ENCODE assay signal across 7 mouse cellular contexts in the genomic region with DNA sequence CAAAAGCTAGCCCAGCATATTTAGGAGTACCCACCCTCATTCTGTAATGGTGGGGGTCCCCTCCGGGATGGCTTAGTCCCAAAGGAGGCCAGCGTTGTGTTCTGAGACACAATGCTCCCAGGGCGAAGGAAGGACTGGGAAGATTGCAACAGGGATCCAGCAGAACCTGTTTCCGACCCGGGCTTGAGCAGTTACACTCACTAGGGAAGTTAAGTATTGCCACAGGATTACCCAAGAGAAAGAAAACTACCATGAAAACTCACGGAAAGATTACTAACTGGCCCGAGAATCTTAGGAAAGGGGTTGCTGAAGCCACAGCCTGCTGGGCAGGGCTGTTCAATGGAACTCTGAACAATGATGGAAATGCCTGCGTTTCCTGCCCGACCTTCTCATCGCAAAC. TPM values are rescaled to one million over a fixed set of nuclear protein-coding genes. Genes with fewer than 3 reads are reported as not detected.
A peak's percentile ranks its signal among the peaks of the same experiment; 100 is the strongest.
DNase-seq lines count a peak whose midpoint lies in the region; ATAC-seq and TF ChIP-seq lines count a peak whose summit lies in the region.

No protein-coding gene starts in this region.

- WGBS in hindbrain, embryonic 14.5 days, result 36% methylated on average over 10 of the region's 10 CpGs

- H3K36me3 ChIP-seq in ES-Bruce4 (ENCODE audit: control insufficient read depth, insufficient read depth, low read length, poor library complexity, severe bottlenecking), result peaks cover 5% of the 10 kb centered on the region
- no peaks in the 10 kb centered on the region for H3K36me3 ChIP-seq in hindbrain, embryonic 14.5 days (replicated peaks; ENCODE audit: control insufficient read depth, insufficient read depth)

- no peaks in the 10 kb centered on the region for H3K9me3 ChIP-seq in ES-Bruce4 (replicated peaks; ENCODE audit: control insufficient read depth, insufficient read depth, low read length, poor library complexity, severe bottlenecking)
- no peaks in the 10 kb centered on the region for H3K9me3 ChIP-seq in hindbrain, embryonic 14.5 days (ENCODE audit: control insufficient read depth, low read length)

- TF ChIP-seq EP300 in ES-Bruce4 (IDR thresholded peaks at IDR 0.05; ENCODE audit: insufficient read depth, low read depth, low read length), result no peak

- TF ChIP-seq POLR2A in ES-Bruce4 (IDR thresholded peaks at IDR 0.05; ENCODE audit: insufficient read depth, low read length), result no peak
- TF ChIP-seq POLR2A in bone marrow macrophage, adult 2 months (IDR thresholded peaks at IDR 0.05; ENCODE audit: borderline replicate concordance, low read depth, low read length), result no peak

- TF ChIP-seq CTCF in ES-Bruce4 (IDR thresholded peaks at IDR 0.05; ENCODE audit: low read depth, low read length), result no peak
- TF ChIP-seq CTCF in bone marrow macrophage, adult 2 months (IDR thresholded peaks at IDR 0.05; ENCODE audit: low read depth, low read length), result no peak

- no peak overlapping the region for H3K27ac ChIP-seq in ES-Bruce4 (ENCODE audit: insufficient read depth, low read length)
- H3K27ac ChIP-seq in bone marrow macrophage, adult 2 months (ENCODE audit: insufficient read depth, low read depth, low read length), result peak overlapping the region; percentile 40; the same call in 1 of the 2 replicates
- no peak overlapping the region for H3K27ac ChIP-seq in hindbrain, embryonic 14.5 days

- no peaks in the 10 kb centered on the region for H3K27me3 ChIP-seq in ES-Bruce4 (ENCODE audit: control insufficient read depth, insufficient read depth, low read length, poor library complexity, severe bottlenecking)
- H3K27me3 ChIP-seq in hindbrain, embryonic 14.5 days (ENCODE audit: control insufficient read depth, insufficient read depth, low read length), result no peaks in the 10 kb centered on the region

- no peak for DNase-seq in hindbrain, embryonic 14.5 days (ENCODE audit: low spot score)
- no peak for DNase-seq in frontal cortex, postnatal 36 days (ENCODE audit: low spot score in 2 of 2)
- DNase-seq in spleen, adult 18-20 months, result no peak
- DNase-seq in cerebellum, adult 11 months, result no peak

- ATAC-seq in hindbrain, embryonic 14.5 days (ENCODE audit: low FRiP score), result no peak
- ATAC-seq in megakaryocyte, adult 5-6 weeks (ENCODE audit: poor library complexity, severe bottlenecking), result peak; percentile 41

- peak overlapping the region; percentile 26; the same call in 1 of the 2 replicates for H3K4me3 ChIP-seq in ES-Bruce4 (ENCODE audit: low read depth, low read length)
- peak overlapping the region; percentile 45 for H3K4me3 ChIP-seq in bone marrow macrophage, adult 2 months (ENCODE audit: insufficient read depth, low read length)
- H3K4me3 ChIP-seq in hindbrain, embryonic 14.5 days (replicated peaks; ENCODE audit: low read length), result peak overlapping the region; percentile 76

- 0 out of 2 replicates have a peak overlapping the region, but pooled peaks have one; percentile 2 for H3K9ac ChIP-seq in ES-Bruce4 (ENCODE audit: low read depth, poor library complexity, severe bottlenecking)
- peak overlapping the region; percentile 92 for H3K9ac ChIP-seq in hindbrain, embryonic 14.5 days

- peaks cover 6% of the 10 kb centered on the region for H3K4me1 ChIP-seq in ES-Bruce4 (ENCODE audit: control insufficient read depth, insufficient read depth, low read length)
- H3K4me1 ChIP-seq in bone marrow macrophage, adult 2 months (ENCODE audit: control insufficient read depth, insufficient read depth, low read length), result peaks cover 34% of the 10 kb centered on the region
- H3K4me1 ChIP-seq in hindbrain, embryonic 14.5 days (replicated peaks; ENCODE audit: control insufficient read depth, insufficient read depth, low read length), result peaks cover 77% of the 10 kb centered on the region

- H3K4me2 ChIP-seq in hindbrain, embryonic 14.5 days (replicated peaks), result peak overlapping the region; percentile 93

RNA-seq across cellular contexts. Expression of gene Snx18, which starts 4.5 kb away (rescaled TPM):
- polyA plus RNA-seq in ES-Bruce4 (2011; ENCODE audit: insufficient read depth, insufficient read length, low read depth, missing spikeins), result 36.7 and 42.4 TPM in 2 replicates
- polyA plus RNA-seq in bone marrow macrophage, adult 2 months (2012; ENCODE audit: insufficient read depth, insufficient read length, missing spikeins), result 27.1 and 29.8 TPM in 2 replicates
- 15.8 and 16.2 TPM in 2 replicates for polyA plus RNA-seq in hindbrain, embryonic 14.5 days (2014; fragmentation: Nextera tagmentation; extraction: Ambion mirVana)
- 61.3 and 66.5 TPM in 2 replicates for total RNA-seq in megakaryocyte, adult 5-6 weeks (2015)
- total RNA-seq in megakaryocyte, adult 5-6 weeks (2017), result 64.9 and 75.6 TPM in 2 replicates

RNA-seq across cellular contexts. Expression of gene Hspb3, which starts 49.6 kb away (rescaled TPM):
- polyA plus RNA-seq in ES-Bruce4 (2011; ENCODE audit: insufficient read depth, insufficient read length, low read depth, missing spikeins), result not detected in 2 replicates
- not detected in 2 replicates for polyA plus RNA-seq in bone marrow macrophage, adult 2 months (2012; ENCODE audit: insufficient read depth, insufficient read length, missing spikeins)
- 0.25 TPM in 1 of 2 replicates, not detected in the other for polyA plus RNA-seq in hindbrain, embryonic 14.5 days (2014; fragmentation: Nextera tagmentation; extraction: Ambion mirVana)
- not detected in 2 replicates for total RNA-seq in megakaryocyte, adult 5-6 weeks (2015)
- total RNA-seq in megakaryocyte, adult 5-6 weeks (2017), result not detected in 2 replicates

Comparison
In these comparisons a context has a peak if more than half of its experiments do, and no peak if none do; other contexts are left out.
1. H3K4me3 ChIP-seq: peak in every context shown above with its lines; median percentile 76 in hindbrain, embryonic 14.5 days; 45 in bone marrow macrophage, adult 2 months; 26 in ES-Bruce4.